Mouse (Mus musculus) megakaryocyte-erythroid progenitor cell, adult 5-6 weeks (primary cell): ENCODE results near the gene Pitpnc1. TPM values are rescaled to one million over a fixed set of nuclear protein-coding genes. Genes with fewer than 3 reads are reported as not detected.
"Not testable (repeated sequence)": the region's sequence is repeated elsewhere in the genome, so short reads cannot be mapped to it uniquely, and the experiment has no call there.

Source experiments
- ATAC-seq: replicated peaks from 2 replicates; pipeline ENCODE4 v1.8.0; 2016; ENCODE audit warnings: mild to moderate bottlenecking, inconsistent platforms; ENCODE audit not compliant: severe bottlenecking, poor library complexity, low FRiP score, low TSS enrichment
- total RNA-seq, 2 experiments: library from RNA; stranded (forward) in 1 of 2; stranded (reverse) in 1 of 2; fragments of 200-1000, 215-1000 nt in 1 of 2; fragments of >200 nt in 1 of 2; fragmentation: Nextera tagmentation in 1 of 2; gene quantifications; 2 replicates each; pipeline ENCODE4 v1.2.3; 2014 to 2017

Pitpnc1 gene
- total RNA-seq (2014; fragmentation: Nextera tagmentation) (35.0 and 44.4 TPM in 2 replicates), total RNA-seq (2017) (28.6 and 33.9 TPM in 2 replicates)

DNA sequence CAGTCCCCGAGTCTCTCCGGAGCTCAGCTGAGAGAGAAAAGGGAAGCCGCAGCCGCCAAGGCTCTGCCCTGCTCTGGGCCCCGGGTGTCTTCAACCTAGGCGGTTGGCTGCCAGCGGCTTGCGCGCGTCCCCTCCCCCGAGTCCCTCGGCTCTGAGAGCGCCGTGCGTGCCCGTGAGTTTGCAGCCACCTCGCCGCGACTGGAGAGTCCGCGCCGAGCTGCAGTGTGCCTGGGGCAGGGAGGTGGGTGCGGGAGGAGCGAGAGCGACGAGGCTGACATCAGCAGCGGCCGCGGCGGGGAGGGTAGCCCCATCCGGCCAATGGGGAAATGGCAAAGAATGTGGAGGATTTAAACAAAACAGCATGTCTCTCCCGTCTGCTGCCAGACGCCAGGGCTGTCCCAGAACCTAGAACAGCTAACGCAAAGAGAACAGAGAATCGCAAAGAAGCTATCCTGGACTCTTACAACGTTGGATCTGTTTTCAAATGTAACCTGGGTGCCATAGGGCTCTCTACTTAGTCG, at the start of gene Pitpnc1:
Pitpnc1 (minus strand) TSS at position 179 of the 521 bp plus-strand sequence.
- ATAC-seq: peak; percentile 72

DNA sequence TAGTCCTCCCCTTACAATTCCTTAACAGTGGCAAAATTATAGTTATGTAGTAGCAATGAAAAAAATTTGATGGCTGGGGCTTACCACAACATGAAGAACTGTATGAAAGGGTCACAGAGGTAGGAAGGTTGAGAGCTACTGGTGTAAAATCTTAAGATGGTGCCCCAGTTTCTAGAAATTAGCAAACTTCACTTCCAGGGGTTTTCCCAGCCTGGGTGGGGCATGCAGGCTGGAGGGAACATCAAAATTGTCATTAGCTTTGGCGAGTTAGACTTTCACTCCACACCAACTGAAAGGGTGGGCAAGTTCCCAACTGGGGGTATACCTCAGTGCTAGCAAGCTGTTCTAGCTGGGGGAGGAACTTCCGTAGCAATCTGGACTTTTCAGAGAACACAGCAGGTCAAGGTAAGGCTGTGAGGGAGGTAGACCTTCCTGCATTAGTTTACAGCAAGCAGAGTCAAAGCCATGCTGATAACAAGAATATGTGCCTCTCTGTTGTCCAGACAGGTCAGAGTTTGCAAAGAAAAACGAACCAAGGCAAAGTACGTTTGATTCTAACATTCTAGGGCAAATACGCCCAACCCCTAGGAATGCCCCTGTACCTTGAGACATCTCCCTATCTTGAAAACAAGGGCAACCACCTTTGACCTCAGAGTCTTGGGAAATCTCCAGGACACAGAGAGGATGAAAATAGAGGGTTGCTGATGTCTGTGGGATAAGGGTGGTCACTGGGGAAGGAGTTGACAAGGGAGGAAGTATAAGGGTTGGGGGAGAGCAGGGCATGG, 48.3 kb upstream of the Pitpnc1 start:
- no peak for ATAC-seq

DNA sequence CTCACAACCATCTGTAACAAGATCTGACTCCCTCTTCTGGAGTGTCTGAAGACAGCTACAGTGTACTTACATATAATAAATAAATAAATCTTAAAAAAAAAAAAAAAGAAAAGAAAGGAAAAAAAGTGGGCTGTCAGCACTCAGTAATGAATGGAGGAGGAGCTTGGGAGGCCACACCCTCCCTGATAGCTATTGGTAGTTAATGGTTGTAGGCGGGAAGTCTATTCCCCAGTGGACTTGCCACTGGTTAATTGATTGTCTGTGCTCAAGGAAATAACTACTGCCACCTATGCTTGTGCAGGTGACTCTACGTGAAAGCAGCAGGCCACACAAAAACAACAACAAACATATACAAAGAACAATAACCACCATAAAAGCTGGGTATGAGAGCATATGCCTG, 45.9 kb upstream of the Pitpnc1 start:
- peak; percentile 80 for ATAC-seq

DNA sequence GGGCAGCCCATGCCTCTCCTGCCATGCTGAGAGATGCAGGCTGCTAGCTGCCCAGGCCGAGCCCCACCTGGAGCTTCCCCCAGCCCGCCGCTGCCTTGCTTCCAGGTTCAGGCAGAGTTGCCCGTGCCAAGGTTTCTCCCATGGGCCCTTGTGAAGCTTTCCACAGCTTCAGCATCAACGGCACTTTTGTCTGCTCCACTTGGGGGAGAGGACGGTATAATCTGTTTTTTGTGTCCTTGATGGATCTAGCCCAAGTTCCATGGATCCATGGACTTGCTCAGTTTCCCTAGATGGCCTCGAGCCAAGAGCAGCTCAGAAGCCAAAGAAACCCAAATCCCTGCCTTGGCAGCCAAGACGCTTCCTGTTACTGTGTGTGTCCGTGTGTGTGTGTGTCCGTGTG, 42.5 kb upstream of the Pitpnc1 start:
- no peak for ATAC-seq

DNA sequence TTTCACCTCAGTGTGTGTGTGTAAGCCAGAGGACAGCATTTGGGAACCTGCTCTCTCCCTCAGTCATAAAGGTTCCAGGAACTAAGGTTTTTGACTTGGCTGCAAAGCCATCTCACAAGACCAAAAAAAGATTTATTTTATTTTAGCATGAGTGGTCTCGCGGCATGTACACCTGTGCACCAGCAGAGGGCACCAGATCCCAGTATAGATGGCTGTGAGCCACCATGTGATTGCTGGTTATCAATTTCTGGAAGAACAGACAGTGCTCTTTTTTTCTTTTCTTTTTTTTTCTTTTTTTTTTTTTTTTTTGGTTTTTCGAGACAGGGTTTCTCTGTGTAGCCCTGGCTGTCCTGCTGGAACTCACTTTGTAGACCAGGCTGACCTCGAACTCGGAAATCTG, 41.5 kb upstream of the Pitpnc1 start:
- peak; percentile 59 for ATAC-seq

DNA sequence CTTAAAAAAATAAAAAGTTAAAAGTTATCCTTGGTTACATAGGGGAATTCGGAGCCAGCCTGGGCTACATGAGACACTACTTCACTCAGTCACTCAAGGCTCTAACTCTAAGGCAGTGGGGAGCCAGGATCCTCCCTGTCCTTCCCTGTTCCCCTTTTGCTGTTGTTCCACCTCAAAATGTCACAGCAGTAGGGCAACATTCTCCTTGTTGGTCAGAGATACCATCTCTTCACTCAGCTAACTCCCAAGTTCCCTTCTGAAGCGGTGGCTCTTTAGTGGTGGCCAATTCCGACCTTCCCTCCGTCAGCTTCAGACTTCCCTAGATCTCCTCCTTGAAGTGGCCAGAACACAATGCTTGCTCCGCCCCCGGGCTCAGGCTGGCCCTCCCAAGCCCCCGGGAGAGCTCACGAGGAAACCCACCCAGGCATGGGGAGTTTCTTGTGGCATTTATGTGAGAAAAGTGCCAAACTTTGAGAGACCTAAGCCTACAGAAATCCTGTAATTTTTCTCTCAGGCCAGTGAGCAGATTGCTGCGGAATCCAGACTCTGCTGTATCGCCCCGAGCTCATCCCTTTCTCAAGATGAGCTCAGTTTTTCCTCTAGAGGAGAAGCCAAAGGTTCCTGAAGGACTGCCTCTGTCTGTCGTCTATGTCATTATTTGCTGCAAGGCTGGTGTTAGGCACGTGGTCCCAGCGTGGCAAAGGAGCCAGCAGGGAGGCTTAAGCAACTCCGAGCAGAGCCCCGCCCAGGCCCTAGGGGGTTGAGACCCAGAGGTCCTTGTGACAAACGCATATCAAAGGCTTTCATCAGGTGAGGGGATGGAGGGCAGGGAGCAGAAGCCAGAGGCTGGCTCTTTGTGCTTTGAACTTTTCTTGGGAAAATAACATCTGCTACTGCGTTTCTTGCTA, 40.1 kb upstream of the Pitpnc1 start:
- ATAC-seq: peak; percentile 39

DNA sequence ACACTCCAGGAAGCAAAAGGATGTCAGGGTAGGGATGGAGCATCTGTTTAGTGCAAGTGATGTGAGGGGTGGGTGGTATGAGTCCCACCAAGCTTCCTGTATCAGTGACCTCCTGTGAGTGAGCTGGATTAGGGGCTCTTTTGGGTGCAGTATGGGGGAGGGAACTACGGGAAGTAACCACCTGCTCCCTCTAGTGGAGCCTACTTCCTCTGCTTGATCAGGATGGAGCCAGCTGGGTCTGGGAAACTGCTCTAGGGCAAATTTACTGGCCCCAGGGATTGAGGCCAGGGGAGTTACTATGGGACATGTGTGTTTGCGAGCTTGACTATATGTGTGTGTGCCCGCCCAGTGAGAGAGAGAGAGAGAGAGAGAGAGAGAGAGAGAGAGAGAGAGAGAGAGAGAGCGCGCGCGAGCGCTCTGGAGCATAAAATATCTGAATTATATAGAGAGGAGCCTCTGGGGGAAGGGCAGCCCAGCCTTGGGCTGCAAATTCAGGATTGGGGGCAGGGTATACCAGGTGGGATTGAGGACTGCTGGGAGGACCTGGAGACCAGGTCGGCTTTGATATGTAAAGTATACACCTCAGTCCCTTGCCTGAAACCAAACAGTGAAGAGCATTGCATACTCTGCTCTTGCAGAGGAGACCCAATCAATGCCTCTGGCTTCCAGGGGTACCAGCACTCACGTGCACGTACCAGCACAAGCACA, 39.3 kb upstream of the Pitpnc1 start:
- peak; percentile 53 for ATAC-seq

DNA sequence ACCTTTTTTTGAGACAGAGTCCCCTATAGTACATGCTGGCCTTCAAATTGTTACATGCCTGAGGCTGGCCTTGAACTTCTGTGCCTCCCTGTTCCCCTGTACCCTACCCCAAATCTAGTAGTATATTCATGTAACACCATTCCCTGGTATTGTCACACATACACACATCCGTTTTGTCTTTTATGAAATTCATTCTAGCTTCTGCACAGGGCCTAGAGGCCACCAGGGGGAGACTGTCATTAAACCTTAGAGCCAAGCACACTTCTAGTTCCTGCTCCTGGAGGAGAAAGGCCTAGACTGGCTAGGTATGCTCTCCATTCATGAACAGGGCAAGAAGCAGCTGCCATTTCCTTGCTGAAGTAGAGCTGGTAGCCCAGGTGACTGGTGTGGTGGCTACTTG, 35.8 kb upstream of the Pitpnc1 start:
- ATAC-seq: peak; percentile 75

DNA sequence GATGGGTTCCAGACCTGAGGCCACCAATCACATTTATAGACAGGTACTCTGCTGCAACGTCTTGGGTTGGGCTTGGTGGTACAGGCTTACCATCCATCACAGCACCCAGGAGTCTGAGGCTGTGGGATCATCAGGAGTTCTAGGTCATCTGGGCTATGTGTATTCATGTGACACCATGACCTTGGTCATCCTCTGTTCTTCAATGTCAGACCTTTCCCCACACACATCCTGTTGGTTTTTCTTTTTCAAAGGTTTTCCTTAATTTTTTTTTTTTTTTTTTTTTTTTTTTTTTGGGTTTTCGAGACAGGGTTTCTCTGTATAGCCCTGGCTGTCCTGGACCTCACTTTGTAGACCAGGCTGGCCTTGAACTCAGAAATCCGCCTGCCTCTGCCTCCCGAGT, 33.9 kb upstream of the Pitpnc1 start:
- ATAC-seq: not testable (repeated sequence)

DNA sequence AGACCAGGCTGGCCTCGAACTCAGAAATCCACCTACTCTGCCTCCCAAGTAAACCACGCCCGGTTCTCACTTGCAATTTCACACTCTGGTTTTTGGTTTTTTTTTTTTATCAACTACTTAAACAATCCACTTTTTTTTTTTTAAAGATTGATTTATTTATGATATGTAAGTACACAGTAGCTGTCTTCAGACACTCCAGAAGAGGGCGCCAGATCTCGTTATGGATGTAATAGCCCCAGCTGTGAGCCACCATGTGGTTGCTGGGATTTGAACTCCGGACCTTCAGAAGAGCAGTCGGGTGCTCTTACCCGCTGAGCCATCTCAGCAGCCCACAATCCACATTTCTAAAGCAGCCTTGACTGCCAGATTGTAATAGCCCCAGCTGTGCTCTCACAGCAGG, 32.3 kb upstream of the Pitpnc1 start:
- no peak for ATAC-seq

DNA sequence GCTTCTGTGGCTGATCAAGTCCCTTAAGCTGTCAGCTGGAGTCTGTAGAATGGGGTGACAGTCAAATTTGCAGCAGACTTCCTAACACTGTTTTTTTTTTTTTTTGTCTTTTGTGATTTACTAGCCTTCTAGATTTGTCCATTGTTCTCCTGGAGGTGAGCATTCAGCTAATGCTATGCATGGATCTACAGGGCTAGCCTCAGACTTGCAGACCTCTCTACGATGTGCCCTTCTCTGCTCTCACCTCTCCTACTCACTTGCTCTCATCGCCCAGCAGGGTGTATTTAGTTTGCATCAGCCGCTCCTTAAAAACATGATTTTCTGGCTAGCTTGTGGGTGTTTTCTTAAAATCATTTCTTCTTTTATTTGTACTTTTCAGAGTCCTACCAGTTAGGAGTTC, 13.8 kb upstream of the Pitpnc1 start:
- no peak for ATAC-seq

DNA sequence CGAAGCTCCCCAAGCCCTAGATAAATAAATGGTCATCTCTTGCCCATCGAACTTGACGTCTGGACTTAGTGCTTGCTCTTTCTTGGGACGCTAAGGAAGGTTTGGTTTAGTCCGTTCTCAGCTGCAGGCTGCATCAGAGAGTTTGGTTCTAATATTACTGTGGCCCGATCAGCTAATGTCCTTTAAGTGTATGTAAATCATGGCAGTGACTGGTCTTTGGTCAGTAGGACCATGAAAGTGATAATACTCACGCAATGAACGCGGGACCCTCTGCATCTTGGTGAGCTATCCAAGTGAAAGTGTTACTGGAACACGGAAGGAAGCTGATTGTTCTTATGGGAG, 9.3 kb upstream of the Pitpnc1 start:
- ATAC-seq: no peak

DNA sequence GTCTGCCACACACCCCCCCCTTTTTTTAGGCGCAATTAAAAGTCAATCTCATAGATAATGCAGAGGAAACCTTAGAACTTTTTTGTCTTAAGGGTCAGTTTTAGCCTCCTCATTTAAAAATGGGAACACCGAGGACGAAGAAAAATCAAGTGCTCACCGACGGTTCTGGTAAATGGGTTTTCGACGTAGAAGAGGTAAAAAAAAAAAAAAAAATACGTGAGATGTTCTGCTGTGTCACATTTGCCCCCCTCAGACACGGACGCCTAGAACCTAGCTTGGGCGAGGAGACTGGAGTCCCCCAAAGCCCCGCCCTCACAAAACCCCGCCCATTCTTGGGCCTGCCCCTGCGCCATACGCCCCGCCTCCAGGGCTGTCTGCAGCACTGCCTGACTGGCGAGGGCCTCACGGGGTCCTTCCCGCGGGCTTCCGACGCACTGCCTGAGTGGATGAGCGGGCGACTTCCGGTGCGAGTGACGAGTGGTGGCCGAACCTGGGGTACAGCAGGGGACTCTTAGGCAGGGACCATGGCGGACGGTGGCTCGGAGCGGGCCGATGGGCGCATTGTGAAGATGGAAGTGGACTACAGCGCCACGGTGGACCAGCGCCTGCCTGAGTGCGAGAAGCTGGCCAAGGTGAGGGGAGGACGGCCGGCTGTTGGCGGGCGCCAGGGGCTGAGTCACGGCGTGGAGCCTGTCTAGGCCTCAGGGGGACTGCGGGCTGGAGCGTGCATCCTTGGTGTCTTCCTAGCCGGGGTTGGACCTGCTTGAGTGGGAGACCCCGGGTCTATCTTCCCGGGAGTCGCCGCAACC, 8.8 kb upstream of the Pitpnc1 start, which contains the start of gene Psmd12:
Psmd12 (plus strand) TSS at position 432 of the 809 bp plus-strand sequence.
- ATAC-seq: peak; percentile 94

DNA sequence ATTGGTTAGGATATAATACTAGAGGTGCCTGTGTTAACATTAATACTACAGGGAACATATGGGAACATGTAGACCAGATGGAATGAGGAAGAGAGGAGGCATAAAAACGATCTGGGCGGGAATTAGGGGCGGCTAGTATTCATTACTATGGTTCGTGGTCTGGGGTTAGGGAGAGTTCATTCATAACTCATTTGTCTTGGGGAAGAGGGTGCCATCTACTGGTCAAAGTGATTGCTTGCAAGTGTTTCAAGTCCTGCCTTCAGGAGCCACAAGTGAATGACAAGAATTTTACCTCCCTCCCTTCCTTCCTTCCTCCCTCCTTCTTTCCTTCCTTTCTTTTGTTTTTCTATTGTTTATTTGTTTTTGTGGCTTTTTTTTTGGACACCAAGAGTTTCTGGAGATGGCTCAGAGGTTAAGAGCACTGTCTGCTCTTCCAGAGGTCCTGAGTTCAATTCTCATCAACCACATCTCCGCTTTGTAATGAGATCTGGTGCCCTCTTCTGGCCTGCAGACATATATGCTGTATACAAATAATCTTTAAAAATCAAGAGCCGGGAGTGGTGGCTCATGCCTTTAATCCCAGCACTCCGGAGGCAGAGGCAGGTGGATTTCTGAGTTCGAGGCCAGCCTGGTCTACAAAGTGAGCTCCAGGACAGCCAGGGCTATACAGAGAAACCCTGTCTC, 2.8 kb upstream of the Pitpnc1 start:
- peak; percentile 32; the same call in 1 of the 2 replicates for ATAC-seq

DNA sequence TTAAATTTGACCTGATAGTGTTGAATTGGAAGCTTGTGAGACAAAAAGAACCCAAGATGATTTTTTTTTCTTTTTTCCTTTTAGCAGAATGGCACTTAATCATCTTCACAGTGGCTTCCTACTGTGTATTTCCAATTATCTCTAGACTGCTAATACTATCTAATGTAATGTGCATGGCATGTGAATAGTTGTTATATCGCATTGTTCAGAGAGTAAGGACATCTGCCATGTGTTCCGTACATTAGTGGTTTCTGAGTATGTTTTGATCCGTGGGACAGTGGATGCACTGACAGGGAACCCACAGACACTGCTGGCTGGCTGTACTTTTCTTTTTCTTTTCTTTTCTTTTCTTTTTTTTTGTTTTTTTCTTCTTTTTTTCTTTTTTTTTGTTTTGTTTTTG, 1.8 kb upstream of the Pitpnc1 start:
- no peak for ATAC-seq

DNA sequence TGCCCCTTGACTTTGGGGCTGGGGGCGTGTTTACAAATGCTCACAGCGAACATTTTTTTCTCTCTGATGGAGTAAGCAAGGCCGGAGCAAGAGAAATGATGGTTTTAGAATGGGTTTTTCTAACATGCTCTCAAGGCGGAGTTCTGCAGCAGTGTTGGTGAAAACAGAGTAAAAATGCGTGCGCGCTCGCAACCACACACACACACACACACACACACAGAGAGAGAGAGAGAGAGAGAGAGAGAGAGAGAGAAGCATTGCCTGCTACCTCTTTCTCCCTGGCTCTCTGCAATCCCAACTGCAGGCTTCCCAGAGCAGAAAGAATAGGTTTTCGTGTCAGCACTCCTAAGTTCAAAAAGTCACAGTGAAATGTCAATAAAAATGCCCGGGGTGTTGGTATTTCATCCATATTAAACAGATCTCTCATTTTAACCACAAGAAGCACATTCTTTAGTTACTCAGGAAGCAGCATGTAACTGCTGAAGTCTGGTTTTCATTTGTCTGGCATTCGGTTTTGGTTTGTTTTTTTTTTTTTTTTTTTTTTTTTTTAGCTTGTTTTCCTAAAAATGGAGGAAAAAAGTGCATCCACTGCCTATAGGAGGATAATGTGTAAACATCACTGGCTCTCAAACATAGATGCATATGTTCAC, 697 bp upstream of the Pitpnc1 start:
- ATAC-seq: no peak

DNA sequence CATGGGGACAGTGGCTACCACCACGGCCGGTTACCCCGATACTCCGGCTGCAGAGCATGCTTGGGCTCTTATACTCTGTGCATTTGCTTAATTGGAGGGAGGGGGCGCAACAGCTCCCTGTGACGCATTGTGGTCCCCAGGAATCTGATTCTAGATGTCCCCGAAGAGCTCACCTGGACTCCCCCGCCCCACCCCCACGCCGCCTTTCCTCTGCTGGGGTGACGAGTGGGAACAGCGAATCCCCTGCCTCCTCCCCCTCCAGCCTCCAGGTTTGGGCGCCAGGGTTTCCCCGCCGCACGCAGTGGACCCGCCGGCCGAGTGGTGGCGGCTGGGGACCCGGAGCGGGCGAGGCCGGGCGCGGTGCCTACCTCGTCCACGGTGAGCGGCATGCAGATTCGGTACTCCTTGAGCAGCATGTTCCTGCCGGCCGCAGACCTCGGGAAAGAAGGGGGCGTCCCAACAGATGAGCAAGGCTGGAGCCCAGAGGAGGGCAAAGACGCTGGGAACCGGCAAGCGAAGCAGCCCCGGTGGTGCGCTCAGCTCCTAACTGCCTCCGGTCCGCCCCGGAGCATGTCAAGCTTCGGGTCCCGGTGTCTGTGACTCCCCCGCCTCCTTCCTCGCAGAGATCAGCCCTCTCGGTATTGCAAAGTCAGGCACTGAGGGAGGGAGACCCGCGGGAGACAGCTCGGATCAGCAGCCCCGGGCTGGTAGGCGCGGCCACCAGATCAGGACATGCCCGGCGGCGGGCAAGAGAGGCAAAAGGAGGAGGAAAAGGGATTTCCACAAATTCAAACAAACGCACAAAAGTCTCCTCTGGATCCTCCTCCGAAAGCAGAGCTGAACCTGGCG, 752 bp downstream of the Pitpnc1 start:
- peak; percentile 16; the same call in 1 of the 2 replicates for ATAC-seq
